Mouse (Mus musculus): ENCODE data around the gene Fam71a. TPM values are rescaled to one million over a fixed set of nuclear protein-coding genes. Genes with fewer than 3 reads are reported as not detected.

The Fam71a gene
- polyA plus RNA-seq, 1 experiment from 2014 or later: not detected

- WGBS: 33% methylated on average over 6 of the region's 6 CpGs
- no peaks in the 10 kb centered on the region for H3K9me3 ChIP-seq (ENCODE audit: control insufficient read depth, low read length)
Measured at GRCm38 (mm10) chr1:191189671-191190372, 25.2 kb upstream of the Fam71a start.

GRCm38 (mm10) chr1:191186386-191186770 lies 21.8 kb upstream of the Fam71a start:
- Histone ChIP-seq H3K9ac (ENCODE audit: low read length) (no peak overlapping the region), H3K27ac (replicated peaks) (peak overlapping the region; percentile 40), H3K36me3 (ENCODE audit: control insufficient read depth, insufficient read depth, low read length) (no peaks in the 10 kb centered on the region), H3K9me3 (ENCODE audit: control insufficient read depth, low read length) (no peaks in the 10 kb centered on the region), H3K4me1 (replicated peaks; ENCODE audit: control insufficient read depth, insufficient read depth) (no peaks in the 10 kb centered on the region), H3K4me2 (replicated peaks; ENCODE audit: low read depth) (peak overlapping the region; percentile 91), H3K4me3 (ENCODE audit: low read depth, low read length) (no peak overlapping the region), H3K27me3 (ENCODE audit: control insufficient read depth, insufficient read depth, low read length) (0 out of 2 replicates have a peak, but pooled peaks cover 3% of the 10 kb centered on the region)
- TF ChIP-seq EP300 (optimal IDR thresholded peaks at IDR 0.05) (no peak), CTCF (IDR thresholded peaks at IDR 0.05; ENCODE audit: low read depth) (0 out of 2 replicates have a peak, but pooled peaks have one; percentile 26)
- WGBS: 4% methylated on average over 7 of the region's 7 CpGs
- DNase-seq (ENCODE audit: low spot score): peak; percentile 84
- ATAC-seq (ENCODE audit: low FRiP score, low TSS enrichment): no peak

More at GRCm38 (mm10) chr1:191189671-191190372, 25.2 kb upstream of the Fam71a start:
- Histone ChIP-seq H3K27me3 (ENCODE audit: control insufficient read depth, insufficient read depth, low read length) (0 out of 2 replicates have a peak, but pooled peaks cover 3% of the 10 kb centered on the region), H3K4me1 (replicated peaks; ENCODE audit: control insufficient read depth, insufficient read depth) (no peaks in the 10 kb centered on the region), H3K9ac (ENCODE audit: low read length) (no peak overlapping the region), H3K36me3 (ENCODE audit: control insufficient read depth, insufficient read depth, low read length) (no peaks in the 10 kb centered on the region), H3K4me2 (replicated peaks; ENCODE audit: low read depth) (no peak overlapping the region), H3K4me3 (ENCODE audit: low read depth, low read length) (no peak overlapping the region), H3K27ac (replicated peaks) (no peak overlapping the region)
- TF ChIP-seq CTCF (IDR thresholded peaks at IDR 0.05; ENCODE audit: low read depth) (no peak), EP300 (optimal IDR thresholded peaks at IDR 0.05) (no peak)
- ATAC-seq (ENCODE audit: low FRiP score, low TSS enrichment): no peak
- DNase-seq (ENCODE audit: low spot score): no peak

GRCm38 (mm10) chr1:191185761-191186385 lies 21.3 kb upstream of the Fam71a start:
- Histone ChIP-seq H3K9ac (ENCODE audit: low read length) (peak overlapping the region; percentile 32), H3K27ac (replicated peaks) (peak overlapping the region; percentile 61), H3K4me1 (replicated peaks; ENCODE audit: control insufficient read depth, insufficient read depth) (no peaks in the 10 kb centered on the region), H3K4me3 (ENCODE audit: low read depth, low read length) (peak overlapping the region; percentile 53), H3K4me2 (replicated peaks; ENCODE audit: low read depth) (peak overlapping the region; percentile 91), H3K9me3 (ENCODE audit: control insufficient read depth, low read length) (no peaks in the 10 kb centered on the region), H3K36me3 (ENCODE audit: control insufficient read depth, insufficient read depth, low read length) (no peaks in the 10 kb centered on the region), H3K27me3 (ENCODE audit: control insufficient read depth, insufficient read depth, low read length) (0 out of 2 replicates have a peak, but pooled peaks cover 3% of the 10 kb centered on the region)
- TF ChIP-seq EP300 (optimal IDR thresholded peaks at IDR 0.05) (no peak), CTCF (IDR thresholded peaks at IDR 0.05; ENCODE audit: low read depth) (no peak)
- DNase-seq (ENCODE audit: low spot score) (no peak), ATAC-seq (ENCODE audit: low FRiP score, low TSS enrichment) (no peak)
- 1% methylated on average over 16 of the region's 16 CpGs for WGBS

GRCm38 (mm10) chr1:191184841-191185251 lies 20.2 kb upstream of the Fam71a start:
- Histone ChIP-seq H3K27me3 (ENCODE audit: control insufficient read depth, insufficient read depth, low read length) (0 out of 2 replicates have a peak, but pooled peaks cover 3% of the 10 kb centered on the region), H3K9ac (ENCODE audit: low read length) (peak overlapping the region; percentile 47; the same call in 1 of the 2 replicates), H3K27ac (replicated peaks) (peak overlapping the region; percentile 35; the same call in 1 of the 2 replicates), H3K36me3 (ENCODE audit: control insufficient read depth, insufficient read depth, low read length) (no peaks in the 10 kb centered on the region), H3K9me3 (ENCODE audit: control insufficient read depth, low read length) (no peaks in the 10 kb centered on the region), H3K4me1 (replicated peaks; ENCODE audit: control insufficient read depth, insufficient read depth) (no peaks in the 10 kb centered on the region), H3K4me2 (replicated peaks; ENCODE audit: low read depth) (peak overlapping the region; percentile 91), H3K4me3 (ENCODE audit: low read depth, low read length) (peak overlapping the region; percentile 53)
- TF ChIP-seq CTCF (IDR thresholded peaks at IDR 0.05; ENCODE audit: low read depth): no peak
- WGBS: 2% methylated on average over 22 of the region's 22 CpGs
- DNase-seq (ENCODE audit: low spot score) (peak; percentile 92), ATAC-seq (ENCODE audit: low FRiP score, low TSS enrichment) (peak; percentile 61)

DNA sequence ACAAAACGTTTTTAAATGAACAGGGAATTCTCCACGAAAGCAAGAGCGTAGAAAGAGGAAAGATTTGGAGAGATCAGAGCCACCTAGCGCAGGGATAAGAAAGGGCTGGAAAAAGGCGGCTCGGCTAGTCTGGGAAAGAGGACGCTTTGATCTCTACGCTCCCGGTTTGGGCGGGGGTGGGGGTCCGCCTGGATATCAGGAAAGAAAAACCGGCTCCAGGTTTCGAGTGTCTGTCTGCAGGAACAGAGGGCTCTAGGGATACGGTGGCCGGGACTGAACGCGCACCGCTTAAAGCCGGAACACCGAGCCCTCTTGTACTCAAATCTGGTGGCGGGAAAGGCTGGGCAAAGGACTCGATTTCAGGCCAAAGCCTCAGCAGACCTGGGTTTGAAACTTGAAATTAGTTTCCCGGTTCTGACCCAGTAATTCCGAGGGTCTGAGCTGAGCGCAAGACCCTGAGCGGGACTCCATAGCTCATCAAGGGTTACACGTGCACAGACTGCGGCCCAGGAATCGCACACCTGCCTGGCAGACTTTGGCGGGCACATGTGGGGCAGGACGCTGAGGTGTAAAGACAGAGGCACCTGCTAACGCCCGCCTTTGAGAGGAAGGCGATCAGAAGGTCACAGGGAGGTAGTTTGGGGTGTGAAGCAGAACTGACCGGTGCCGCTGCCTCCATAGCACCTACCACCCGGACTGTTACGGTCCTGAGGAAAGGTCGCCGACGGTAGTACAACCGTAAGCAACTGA lies 19.6 kb upstream of the Fam71a start:
- peak overlapping the region; percentile 91 for H3K4me2 ChIP-seq (replicated peaks; ENCODE audit: low read depth)
- DNase-seq (ENCODE audit: low spot score): peak; percentile 53
- WGBS: 3% methylated on average over 42 of the region's 42 CpGs
- no peak for ATAC-seq (ENCODE audit: low FRiP score, low TSS enrichment)
- H3K9me3 ChIP-seq (ENCODE audit: control insufficient read depth, low read length): no peaks in the 10 kb centered on the region
- H3K4me1 ChIP-seq (replicated peaks; ENCODE audit: control insufficient read depth, insufficient read depth): no peaks in the 10 kb centered on the region
- peak overlapping the region; percentile 50 for H3K9ac ChIP-seq (ENCODE audit: low read length)
- H3K4me3 ChIP-seq (ENCODE audit: low read depth, low read length): peak overlapping the region; percentile 53
- no peaks in the 10 kb centered on the region for H3K36me3 ChIP-seq (ENCODE audit: control insufficient read depth, insufficient read depth, low read length)
- TF ChIP-seq EP300 (optimal IDR thresholded peaks at IDR 0.05): no peak
- peak; percentile 40 for TF ChIP-seq CTCF (IDR thresholded peaks at IDR 0.05; ENCODE audit: low read depth)
- H3K27ac ChIP-seq (replicated peaks): peak overlapping the region; percentile 49; the same call in 1 of the 2 replicates
- H3K27me3 ChIP-seq (ENCODE audit: control insufficient read depth, insufficient read depth, low read length): 0 out of 2 replicates have a peak, but pooled peaks cover 3% of the 10 kb centered on the region

Measured in stomach, postnatal 0 days (tissue).